ENCODE assay signal across 8 mouse cellular contexts in the genomic region with DNA sequence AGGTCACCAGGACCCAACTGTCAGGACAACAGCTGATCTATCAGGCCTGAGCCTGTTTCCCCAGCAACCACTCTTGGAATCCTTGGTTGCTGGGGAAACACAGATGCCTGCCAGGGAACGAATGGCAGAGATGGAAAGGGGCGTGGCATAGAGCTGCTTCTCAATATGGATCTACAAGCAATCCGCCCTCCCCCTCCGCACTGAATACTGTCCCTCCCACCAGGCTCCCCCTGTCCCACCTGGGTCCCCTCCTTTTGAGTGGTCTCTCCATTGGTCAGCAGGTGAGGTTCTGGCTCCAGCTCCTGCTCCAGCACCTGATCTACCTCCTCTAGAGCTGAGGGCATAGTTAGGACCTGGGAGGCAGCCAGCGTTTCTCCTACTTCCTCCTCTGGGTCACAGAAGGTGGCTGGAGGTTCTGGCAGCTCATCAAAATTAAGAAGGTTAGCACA. TPM values are rescaled to one million over a fixed set of nuclear protein-coding genes. Genes with fewer than 3 reads are reported as not detected.
A peak's percentile ranks its signal among the peaks of the same experiment; 100 is the strongest.
DNase-seq lines count a peak whose midpoint lies in the region; ATAC-seq and TF ChIP-seq lines count a peak whose summit lies in the region.

No protein-coding gene starts in this region.

- H3K27ac ChIP-seq in testis, adult 2 months (ENCODE audit: control insufficient read depth, insufficient read depth, low read depth, low read length) = peak overlapping the region; percentile 76
- no peak overlapping the region for H3K27ac ChIP-seq in limb, embryonic 14.5 days (replicated peaks; ENCODE audit: low read depth, low read length)

- no peaks in the 10 kb centered on the region for H3K36me3 ChIP-seq in testis, adult 2 months (ENCODE audit: control insufficient read depth, insufficient read depth, low read length)
- H3K36me3 ChIP-seq in limb, embryonic 14.5 days (ENCODE audit: control insufficient read depth, insufficient read depth, low read length) = peaks cover 58% of the 10 kb centered on the region

- H3K4me1 ChIP-seq in testis, adult 2 months (ENCODE audit: control insufficient read depth, insufficient read depth, low read length) = peaks cover 53% of the 10 kb centered on the region
- peaks cover 16% of the 10 kb centered on the region for H3K4me1 ChIP-seq in limb, embryonic 14.5 days (ENCODE audit: control insufficient read depth, insufficient read depth, low read length)

- 56% methylated on average over 5 of the region's 5 CpGs for WGBS in limb, embryonic 14.5 days

- TF ChIP-seq POLR2A in testis, adult 2 months (IDR thresholded peaks at IDR 0.05; ENCODE audit: control insufficient read depth, low read depth, low read length) = no peak; the same call in 1 of the 2 replicates
- TF ChIP-seq POLR2A in limb, embryonic 14.5 days (IDR thresholded peaks at IDR 0.05; ENCODE audit: borderline replicate concordance, extremely low read depth, insufficient read depth, insufficient read length) = no peak

- peak overlapping the region; percentile 73 for H3K4me3 ChIP-seq in testis, adult 2 months (ENCODE audit: control insufficient read depth, low read depth, low read length)
- no peak overlapping the region for H3K4me3 ChIP-seq in limb, embryonic 14.5 days (replicated peaks; ENCODE audit: low read length)

- H3K4me2 ChIP-seq in limb, embryonic 14.5 days (replicated peaks; ENCODE audit: low read depth, low read length, severe bottlenecking) = no peak overlapping the region

- H3K9me3 ChIP-seq in limb, embryonic 14.5 days (ENCODE audit: control insufficient read depth, low read length) = no peaks in the 10 kb centered on the region

- no peaks in the 10 kb centered on the region for H3K27me3 ChIP-seq in testis, adult 2 months (ENCODE audit: control insufficient read depth, insufficient read depth, low read length)
- no peaks in the 10 kb centered on the region for H3K27me3 ChIP-seq in limb, embryonic 14.5 days (ENCODE audit: control insufficient read depth, insufficient read depth, low read length)

- H3K9ac ChIP-seq in limb, embryonic 14.5 days (ENCODE audit: low read depth, low read length, severe bottlenecking) = no peak overlapping the region

- no peak for DNase-seq in testis, postnatal 14 days (ENCODE audit: low spot score)
- peak; percentile 69 to 81 for DNase-seq in frontal cortex, postnatal 10 days (ENCODE audit: low spot score in 2 of 2)
- peak; percentile 64 for DNase-seq in limb, embryonic 14.5 days (ENCODE audit: low spot score)
- peak; percentile 75 for DNase-seq in right cerebral cortex, postnatal 25 days
- DNase-seq in urinary bladder, postnatal 14 days (ENCODE audit: low spot score) = no peak
- DNase-seq in urinary bladder, adult 18-20 months (ENCODE audit: low spot score in 2 of 2) = no peak

- no peak for ATAC-seq in limb, embryonic 14.5 days (ENCODE audit: low FRiP score, low read depth)
- no peak for ATAC-seq in megakaryocyte, adult 5-6 weeks (ENCODE audit: poor library complexity, severe bottlenecking)

- no peak for TF ChIP-seq CTCF in testis, adult 2 months (IDR thresholded peaks at IDR 0.05; ENCODE audit: control insufficient read depth, insufficient read depth, insufficient replicate concordance, low read depth, low read length)

RNA-seq across cellular contexts. Expression of a gene that starts 10.6 kb away (rescaled TPM):
- 20.3 and 24.9 TPM in 2 replicates for polyA plus RNA-seq in testis, adult 2 months (2012; rRNA removed)
- 18.6 and 28.4 TPM in 2 replicates for polyA plus RNA-seq in limb, embryonic 14.5 days (2012; rRNA removed)
- 1.4 and 2.3 TPM in 2 replicates for polyA plus RNA-seq in limb, embryonic 14.5 days (2014; fragmentation: Nextera tagmentation; extraction: Ambion mirVana)
- 1.1 and 1.2 TPM in 2 replicates for total RNA-seq in megakaryocyte, adult 5-6 weeks (2015)
- total RNA-seq in megakaryocyte, adult 5-6 weeks (2017) = 1.4 and 1.8 TPM in 2 replicates

RNA-seq across cellular contexts. Expression of a gene that starts 13.3 kb away (rescaled TPM):
- polyA plus RNA-seq in testis, adult 2 months (2012; rRNA removed) = 89.3 and 101 TPM in 2 replicates
- polyA plus RNA-seq in limb, embryonic 14.5 days (2012; rRNA removed) = 266 and 303 TPM in 2 replicates
- polyA plus RNA-seq in limb, embryonic 14.5 days (2014; fragmentation: Nextera tagmentation; extraction: Ambion mirVana) = 153 and 178 TPM in 2 replicates
- total RNA-seq in megakaryocyte, adult 5-6 weeks (2015) = 0.18 TPM in 1 of 2 replicates, not detected in the other
- 0.57 and 2.9 TPM in 2 replicates for total RNA-seq in megakaryocyte, adult 5-6 weeks (2017)

RNA-seq across cellular contexts. Expression of a gene that starts 29.8 kb away (rescaled TPM):
- polyA plus RNA-seq in testis, adult 2 months (2012; rRNA removed) = 7.8 and 8.4 TPM in 2 replicates
- polyA plus RNA-seq in limb, embryonic 14.5 days (2012; rRNA removed) = 81.4 and 92.8 TPM in 2 replicates
- polyA plus RNA-seq in limb, embryonic 14.5 days (2014; fragmentation: Nextera tagmentation; extraction: Ambion mirVana) = 51.7 and 57.5 TPM in 2 replicates
- total RNA-seq in megakaryocyte, adult 5-6 weeks (2015) = 87.3 and 89.9 TPM in 2 replicates
- 144 and 155 TPM in 2 replicates for total RNA-seq in megakaryocyte, adult 5-6 weeks (2017)

RNA-seq across cellular contexts. Expression of a gene that starts 38.8 kb away (rescaled TPM):
- polyA plus RNA-seq in testis, adult 2 months (2012; rRNA removed) = 7.6 and 14.5 TPM in 2 replicates
- polyA plus RNA-seq in limb, embryonic 14.5 days (2012; rRNA removed) = 137 and 192 TPM in 2 replicates
- 148 and 162 TPM in 2 replicates for polyA plus RNA-seq in limb, embryonic 14.5 days (2014; fragmentation: Nextera tagmentation; extraction: Ambion mirVana)
- total RNA-seq in megakaryocyte, adult 5-6 weeks (2015) = 23.8 and 25.9 TPM in 2 replicates
- total RNA-seq in megakaryocyte, adult 5-6 weeks (2017) = 9.4 and 12.4 TPM in 2 replicates

RNA-seq across cellular contexts. Expression of a gene that starts 48.1 kb away (rescaled TPM):
- polyA plus RNA-seq in testis, adult 2 months (2012; rRNA removed) = 3.0 and 3.4 TPM in 2 replicates
- polyA plus RNA-seq in limb, embryonic 14.5 days (2012; rRNA removed) = 0.09 and 0.11 TPM in 2 replicates
- not detected in 2 replicates for polyA plus RNA-seq in limb, embryonic 14.5 days (2014; fragmentation: Nextera tagmentation; extraction: Ambion mirVana)
- total RNA-seq in megakaryocyte, adult 5-6 weeks (2015) = 0.13 and 0.21 TPM in 2 replicates
- not detected in 2 replicates for total RNA-seq in megakaryocyte, adult 5-6 weeks (2017)

Comparison
In these comparisons a context has a peak if more than half of its experiments do, and no peak if none do; other contexts are left out.
1. DNase-seq: peak in frontal cortex, postnatal 10 days (2 of 2), limb, embryonic 14.5 days (single experiment) and right cerebral cortex, postnatal 25 days (single experiment); none in testis, postnatal 14 days (single experiment), urinary bladder, postnatal 14 days (single experiment) and urinary bladder, adult 18-20 months (0 of 2).